Mouse (Mus musculus) thymus, adult 2 months (tissue): Measurements from ENCODE around the gene Syngr3.

ENCODE experiments used
- CTCF ChIP-seq: fragments of 200-500 bp; IDR thresholded peaks from 2 replicates; pipeline ENCODE4 v1.5.1; 2012; ENCODE audit warnings: mild to moderate bottlenecking, control low read depth, low read length, moderate library complexity, borderline replicate concordance; ENCODE audit not compliant: control insufficient read depth, poor library complexity, insufficient read depth; ENCODE audit errors: extremely low read depth
- POLR2A ChIP-seq: fragments of 200-500 bp; IDR thresholded peaks from 2 replicates; pipeline ENCODE4 v1.6.1; 2012; ENCODE audit warnings: mild to moderate bottlenecking, low read length, control low read depth, moderate library complexity; ENCODE audit not compliant: control insufficient read depth, poor library complexity, insufficient read depth; ENCODE audit errors: extremely low read depth

GRCm38 (mm10) chr17:24641944-24642343, 47.8 kb downstream of the Syngr3 start:
- TF ChIP-seq CTCF (no peak), POLR2A (no peak)
